Mouse (Mus musculus): ENCODE measurements at regions not wholly inside any gene's neighbourhood (a gene's known extent, or its start where the extent isn't known, plus 50 kb on each side); places are given as distances from the start of the nearest gene placed in this dataset.

GRCm38 (mm10) chr10:67819534-67819933 is 92.9 kb downstream of the Zfp365 start:
- CTCF ChIA-PET = no interaction called here
- POLR2A ChIA-PET = no interaction called here

GRCm38 (mm10) chr10:67813901-67814300 is 98.6 kb downstream of the Zfp365 start:
- CTCF ChIA-PET = interaction anchor here in 1 of 4 experiments (0.5 kb wide), 1 partner anchor 169 kb away, joined by 3 read pairs; no protein-coding TSS in a partner anchor
- POLR2A ChIA-PET = no interaction called here

- ChIA-PET POLR2A (interaction anchor here in 3 of 4 experiments (0.6 to 1.2 kb wide), 6 partner anchors 33 to 276 kb away, joined by 3 to 6 read pairs (median 4); no protein-coding TSS in a partner anchor), CTCF (interaction anchor here (0.6 to 1.1 kb wide), 13 partner anchors 10 to 790 kb away, joined by 3 to 8 read pairs (median 3); no protein-coding TSS in a partner anchor)
Observed at GRCm38 (mm10) chr10:67805131-67805530, 107.3 kb downstream of the Zfp365 start.

DNA sequence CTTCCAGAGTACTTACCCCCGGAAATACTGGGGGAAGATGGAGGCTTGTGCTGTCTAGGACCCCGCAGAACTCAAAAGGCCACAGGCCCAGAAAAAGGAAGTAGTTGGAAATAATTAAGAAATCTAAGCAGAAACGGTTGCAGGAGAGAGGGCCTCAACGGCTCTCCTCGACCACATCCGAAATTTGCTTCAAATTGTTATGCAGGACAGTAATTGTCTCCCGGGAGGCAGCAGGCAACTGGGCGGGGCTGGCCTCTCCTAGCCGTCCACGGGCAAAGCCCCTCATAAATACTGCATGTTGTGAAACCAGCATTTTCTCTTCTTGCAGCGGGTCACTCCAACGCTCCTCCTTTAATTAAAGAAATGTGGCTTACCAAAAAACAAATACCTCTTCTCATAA is 107.8 kb downstream of the Zfp365 start:
- POLR2A ChIA-PET = interaction anchor here in 3 of 4 experiments (0.6 to 1.2 kb wide), 6 partner anchors 34 to 276 kb away, joined by 3 to 6 read pairs (median 4); no protein-coding TSS in a partner anchor
- CTCF ChIA-PET = interaction anchor here (0.6 to 1.1 kb wide), 13 partner anchors 11 to 789 kb away, joined by 3 to 8 read pairs (median 3); no protein-coding TSS in a partner anchor

GRCm38 (mm10) chr10:67802156-67802555 is 110.3 kb downstream of the Zfp365 start:
- ChIA-PET CTCF (interaction anchor here in 1 of 4 experiments (0.9 kb wide), 1 partner anchor 36 kb away, joined by 3 read pairs; no protein-coding TSS in a partner anchor), POLR2A (no interaction called here)

DNA sequence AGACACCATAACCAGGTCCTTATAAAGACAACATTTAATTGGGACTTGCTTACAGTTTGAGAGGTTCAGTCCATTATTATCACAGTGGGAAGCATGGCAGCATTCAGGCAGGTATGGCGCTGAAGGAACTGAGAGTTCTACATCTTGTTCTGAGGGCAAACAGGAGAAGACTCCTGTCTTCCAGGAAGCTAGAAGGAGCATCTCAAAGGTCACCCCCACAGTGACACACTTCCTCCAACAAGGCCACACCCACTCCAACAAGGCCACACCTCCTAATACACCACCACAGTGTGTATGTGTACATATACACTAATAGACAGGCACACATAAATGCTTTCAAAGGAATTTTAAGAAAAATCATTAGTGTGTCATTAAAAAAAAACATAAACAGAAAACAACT is 110.8 kb downstream of the Zfp365 start:
- CTCF ChIA-PET = interaction anchor here in 1 of 4 experiments (0.9 kb wide), 1 partner anchor 36 kb away, joined by 3 read pairs; no protein-coding TSS in a partner anchor
- POLR2A ChIA-PET = interaction anchor here in 1 of 4 experiments (0.5 kb wide), 1 partner anchor 1107 kb away, joined by 3 read pairs; no protein-coding TSS in a partner anchor

DNA sequence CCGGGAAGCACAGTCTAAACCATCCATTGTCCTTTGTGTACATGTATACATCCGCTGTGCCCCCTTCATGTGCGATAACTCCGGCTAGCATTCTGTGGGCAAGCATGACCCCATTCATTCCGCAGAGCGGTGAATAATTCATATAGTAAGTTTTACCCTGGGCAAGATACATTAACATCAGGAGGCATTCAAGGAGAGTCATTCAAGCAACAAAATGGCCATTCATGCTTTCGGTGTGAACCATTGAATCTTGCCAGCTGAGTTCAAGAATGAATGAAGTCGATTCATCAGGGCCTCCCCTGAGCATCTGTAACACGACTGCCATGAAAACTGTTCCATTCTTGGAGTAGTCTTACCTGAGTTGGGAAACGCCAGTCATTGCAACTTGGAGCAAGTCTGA is 113.5 kb downstream of the Zfp365 start:
- ChIA-PET CTCF (interaction anchor here in 1 of 4 experiments (1.7 kb wide), 1 partner anchor 33 kb away, joined by 4 read pairs; no protein-coding TSS in a partner anchor), POLR2A (interaction anchor here in 1 of 4 experiments (1.2 kb wide), 1 partner anchor 339 kb away, joined by 3 read pairs; no protein-coding TSS in a partner anchor)

- POLR2A ChIA-PET = interaction anchor here in 1 of 4 experiments (0.7 kb wide), 2 partner anchors 17 to 202 kb away, joined by 5 to 6 read pairs; no protein-coding TSS in a partner anchor
- CTCF ChIA-PET = interaction anchor here in 1 of 4 experiments (0.5 kb wide), 1 partner anchor 206 kb away, joined by 3 read pairs; no protein-coding TSS in a partner anchor
Observed at GRCm38 (mm10) chr10:67793206-67793605, 119.3 kb downstream of the Zfp365 start.

- CTCF ChIA-PET = no interaction called here
- POLR2A ChIA-PET = no interaction called here
Observed at GRCm38 (mm10) chr10:67789651-67790050, 122.8 kb downstream of the Zfp365 start.

GRCm38 (mm10) chr10:67788116-67788515 is 124.3 kb downstream of the Zfp365 start:
- CTCF ChIA-PET = no interaction called here
- POLR2A ChIA-PET = no interaction called here

DNA sequence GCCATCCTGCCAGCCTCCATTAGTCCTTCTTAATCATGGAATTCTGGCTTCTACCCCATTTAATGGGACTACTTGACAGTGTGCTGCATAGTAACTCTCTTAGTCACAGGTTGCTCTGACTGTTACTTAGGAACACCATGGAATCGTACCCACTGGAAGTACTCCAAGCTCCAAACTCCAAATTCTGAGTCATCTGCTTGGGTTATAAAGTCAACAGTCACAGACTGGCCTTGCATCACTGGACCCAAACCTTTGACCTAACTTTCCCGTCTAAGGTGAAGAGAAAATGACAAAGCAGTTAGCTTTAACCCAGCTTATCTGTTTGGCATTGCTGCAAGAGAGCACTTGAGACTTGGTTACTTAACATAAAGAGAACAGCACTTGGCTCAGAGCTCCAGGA is 126.9 kb downstream of the Zfp365 start:
- ChIA-PET POLR2A (interaction anchor here in 1 of 4 experiments (0.5 kb wide), 1 partner anchor 465 kb away, joined by 4 read pairs; no protein-coding TSS in a partner anchor), CTCF (interaction anchor here in 2 of 4 experiments (1.1 to 2.1 kb wide), 2 partner anchors 19 to 20 kb away, joined by 4 to 6 read pairs; no protein-coding TSS in a partner anchor)

- ChIA-PET CTCF (no interaction called here), POLR2A (no interaction called here)
Observed at GRCm38 (mm10) chr10:67778341-67778740, 134.1 kb downstream of the Zfp365 start.

DNA sequence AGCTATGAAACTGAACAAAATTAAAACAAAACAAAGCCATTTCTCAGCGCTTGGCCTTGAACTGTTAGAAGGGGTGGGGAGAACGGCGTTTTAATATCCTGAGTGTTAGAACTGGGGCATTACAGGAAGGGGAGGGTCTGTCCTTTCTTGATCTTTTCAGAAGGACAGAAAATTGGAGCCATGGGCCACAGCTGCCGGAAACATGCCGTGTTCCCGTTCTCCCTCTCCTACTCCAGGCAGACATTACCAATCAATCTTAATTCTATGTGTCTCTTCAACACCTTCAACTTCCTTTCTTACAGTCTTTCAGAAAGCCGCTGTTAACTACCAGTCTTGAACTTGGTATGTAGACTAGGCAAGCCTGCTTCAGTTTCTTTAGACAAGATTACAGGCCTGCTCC is 134.7 kb downstream of the Zfp365 start:
- POLR2A ChIA-PET = no interaction called here
- CTCF ChIA-PET = no interaction called here

- ChIA-PET CTCF (no interaction called here), POLR2A (no interaction called here)
Observed at GRCm38 (mm10) chr10:67776851-67777250, 135.6 kb downstream of the Zfp365 start.

GRCm38 (mm10) chr10:67771796-67772195 is 140.7 kb downstream of the Zfp365 start:
- POLR2A ChIA-PET = no interaction called here
- CTCF ChIA-PET = interaction anchor here in 1 of 4 experiments (0.6 kb wide), 1 partner anchor 90 kb away, joined by 4 read pairs; no protein-coding TSS in a partner anchor

- ChIA-PET CTCF (interaction anchor here (0.5 to 2.4 kb wide), 72 partner anchors 8 to 959 kb away, joined by 3 to 21 read pairs (median 4); partner anchors contain the start of genes Ado (in 1 of the 4) and Egr2 (in 1 of the 4)), POLR2A (interaction anchor here in 2 of 4 experiments (0.7 to 1.2 kb wide), 2 partner anchors 49 to 228 kb away, joined by 3 to 5 read pairs; no protein-coding TSS in a partner anchor)
Observed at GRCm38 (mm10) chr10:67766099-67766498, 146.4 kb downstream of the Zfp365 start.

DNA sequence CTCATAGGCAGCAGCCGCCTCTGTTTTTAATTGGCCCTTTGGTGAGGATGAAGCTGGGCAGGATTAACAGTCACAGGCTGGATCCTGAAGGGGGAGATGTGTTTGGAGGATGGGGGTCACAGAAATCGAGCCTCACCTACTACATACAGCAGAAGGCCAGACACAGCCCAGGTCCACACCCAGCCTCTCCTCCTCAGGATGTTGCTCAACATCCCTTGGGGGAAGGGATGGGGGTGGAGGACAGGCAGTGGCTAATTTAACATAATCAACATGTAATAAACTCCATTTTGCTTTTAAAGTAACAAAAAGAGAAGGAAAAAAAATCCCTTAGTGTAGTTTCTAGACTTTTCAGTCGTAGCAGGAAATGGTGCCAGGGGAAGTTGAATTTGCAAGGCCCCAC is 152.0 kb downstream of the Zfp365 start:
- ChIA-PET CTCF (no interaction called here), POLR2A (no interaction called here)

DNA sequence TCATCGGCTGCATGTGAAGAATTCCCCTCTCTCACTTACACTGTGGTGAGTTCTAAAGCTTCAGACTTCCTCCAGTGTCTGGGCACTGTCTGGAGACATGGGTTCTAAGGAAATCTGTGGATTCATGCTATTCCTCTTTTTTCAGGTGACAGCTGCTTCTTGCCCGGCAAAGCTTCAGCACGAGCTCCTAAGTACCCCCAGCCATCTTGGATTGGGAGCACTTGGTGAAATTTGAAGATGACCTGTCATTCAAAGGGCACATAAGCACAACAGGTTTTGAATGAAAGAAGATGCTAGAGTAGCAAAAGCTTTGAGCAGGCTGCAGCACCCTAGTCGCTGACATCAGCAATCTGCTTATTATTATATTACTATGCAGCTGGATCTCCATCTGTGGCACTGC is 164.3 kb downstream of the Zfp365 start:
- POLR2A ChIA-PET = no interaction called here
- CTCF ChIA-PET = interaction anchor here in 1 of 4 experiments (1.2 kb wide), 1 partner anchor 18 kb away, joined by 3 read pairs; no protein-coding TSS in a partner anchor

- ChIA-PET CTCF (no interaction called here), POLR2A (interaction anchor here in 1 of 4 experiments (0.6 kb wide), 2 partner anchors 23 to 432 kb away, joined by 3 to 4 read pairs; no protein-coding TSS in a partner anchor)
Observed at GRCm38 (mm10) chr10:67747461-67747860, 165.0 kb downstream of the Zfp365 start.

DNA sequence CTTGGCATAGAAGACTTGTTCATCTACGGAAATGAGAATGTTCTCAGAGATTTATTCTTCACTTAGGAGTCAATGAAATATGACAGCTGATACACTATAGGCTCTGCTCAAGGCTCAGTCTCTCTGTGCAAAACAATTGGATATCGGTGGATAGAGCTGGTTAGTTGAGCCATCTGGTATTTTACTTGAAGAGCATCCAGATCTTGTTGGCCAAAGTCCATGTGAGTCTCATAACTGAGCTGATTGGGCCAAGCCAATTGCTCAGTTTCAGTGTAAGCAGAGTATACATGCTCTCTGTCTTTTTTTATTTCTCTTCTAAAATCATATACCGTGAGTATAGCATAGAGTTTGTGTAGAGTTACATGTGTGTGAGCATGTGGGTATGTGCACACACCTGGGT is 166.3 kb downstream of the Zfp365 start:
- POLR2A ChIA-PET = no interaction called here
- CTCF ChIA-PET = no interaction called here

- POLR2A ChIA-PET = no interaction called here
- CTCF ChIA-PET = interaction anchor here in 3 of 4 experiments (0.7 to 2.3 kb wide), 4 partner anchors 22 to 46 kb away, joined by 4 to 5 read pairs (median 5); no protein-coding TSS in a partner anchor
Observed at GRCm38 (mm10) chr10:67743561-67743960, 168.9 kb downstream of the Zfp365 start.
